7 mouse cellular contexts compared by ENCODE assay signal in the genomic region with DNA sequence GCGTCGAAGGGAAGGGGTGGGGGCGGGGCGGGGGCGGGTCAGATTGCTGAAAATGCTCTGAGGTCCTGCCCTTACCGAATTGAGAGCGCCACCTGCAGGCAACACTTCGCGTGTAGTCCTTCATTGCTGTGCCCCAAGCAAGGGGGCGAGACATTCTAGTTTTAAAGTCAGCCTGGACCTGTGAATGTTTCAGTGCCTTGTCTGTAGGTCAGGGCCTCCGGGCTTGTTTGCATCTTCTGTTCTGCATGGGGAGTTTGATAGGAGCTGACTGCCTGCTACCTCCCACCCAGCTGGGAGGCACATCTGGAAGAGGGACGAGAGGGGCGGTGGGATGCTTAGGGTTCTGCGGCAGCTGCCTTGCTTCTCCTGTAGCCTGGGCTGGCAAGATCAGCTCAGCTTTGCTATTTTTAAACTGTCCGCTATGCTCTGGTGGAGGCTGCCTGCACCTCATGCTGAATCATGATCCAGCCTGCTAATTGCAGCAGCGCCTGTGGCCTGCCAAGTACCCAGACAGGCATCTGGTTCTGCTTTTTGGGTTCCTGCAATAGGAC. TPM values are rescaled to one million over a fixed set of nuclear protein-coding genes. Genes with fewer than 3 reads are reported as not detected.
A peak's percentile ranks its signal among the peaks of the same experiment; 100 is the strongest.
DNase-seq lines count a peak whose midpoint lies in the region; ATAC-seq lines count a peak whose summit lies in the region.

No protein-coding gene starts in this region.

- intact Hi-C loops in left cerebral cortex, postnatal 10 days (cut with DNase I) = loop anchor here (10.0 kb wide), 1 partner anchor 228 kb away; the partner anchor contains the start of gene Capn8

- peak; percentile 56; the same call in 1 of the 2 replicates for ATAC-seq in intestine, embryonic 15.5 days

- H3K4me3 ChIP-seq in intestine, embryonic 15.5 days (replicated peaks) = no peak overlapping the region

- DNase-seq in adrenal gland, postnatal 10 days = peak; percentile 73
- peak; percentile 58 for DNase-seq in embryo, embryonic 11.5 days (ENCODE audit: low read depth, low spot score)
- peak; percentile 52 to 73 for DNase-seq in gastrocnemius, postnatal 4 days (ENCODE audit: low spot score in 2 of 2)
- peak; percentile 48 to 83 for DNase-seq in left cerebral cortex, postnatal 10 days (ENCODE audit: extremely low spot score in 1 of 2, low spot score in 2 of 2)
- DNase-seq in mesoderm, embryonic 11.5 days (ENCODE audit: low read depth, low spot score) = peak; percentile 78
- peak; percentile 74 for DNase-seq in right cerebral cortex, postnatal 4 days

- no peaks in the 10 kb centered on the region for H3K36me3 ChIP-seq in intestine, embryonic 15.5 days

- no peak overlapping the region for H3K9ac ChIP-seq in intestine, embryonic 15.5 days

- peak overlapping the region; percentile 30 for H3K4me2 ChIP-seq in intestine, embryonic 15.5 days (replicated peaks)

- H3K27me3 ChIP-seq in intestine, embryonic 15.5 days (replicated peaks) = no peaks in the 10 kb centered on the region

- H3K4me1 ChIP-seq in intestine, embryonic 15.5 days (replicated peaks) = peaks cover 11% of the 10 kb centered on the region; the same call in 1 of the 2 replicates

- H3K27ac ChIP-seq in intestine, embryonic 15.5 days = 0 out of 2 replicates have a peak overlapping the region, but pooled peaks have one; percentile 45

- no peaks in the 10 kb centered on the region for H3K9me3 ChIP-seq in intestine, embryonic 15.5 days

- WGBS in intestine, embryonic 15.5 days = 17% methylated on average over 16 of the region's 16 CpGs

RNA-seq across cellular contexts. Expression of gene Susd4, which starts 28.9 kb away (rescaled TPM):
- total RNA-seq in adrenal gland, postnatal 10 days (2021) = 1 to 10 TPM; 3.9 to 4.5 TPM
- 1 to 10 TPM; 2.0 to 2.6 TPM for total RNA-seq in gastrocnemius, postnatal 4 days (2021)
- polyA plus RNA-seq in intestine, embryonic 15.5 days (2015; fragmentation: Nextera tagmentation; extraction: Ambion mirVana) = 15.1 and 15.5 TPM in 2 replicates
- total RNA-seq in left cerebral cortex, postnatal 10 days (2021) = 10 to 100 TPM; 75.2 to 78.9 TPM

RNA-seq across cellular contexts. Expression of gene Ccdc185, which starts 43.6 kb away (rescaled TPM):
- not detected for total RNA-seq in adrenal gland, postnatal 10 days (2021)
- total RNA-seq in gastrocnemius, postnatal 4 days (2021) = not detected
- polyA plus RNA-seq in intestine, embryonic 15.5 days (2015; fragmentation: Nextera tagmentation; extraction: Ambion mirVana) = not detected in 2 replicates
- not detected for total RNA-seq in left cerebral cortex, postnatal 10 days (2021)

Comparison
In these comparisons a context has a peak if more than half of its experiments do, and no peak if none do; other contexts are left out.
1. RNA of gene Susd4, which starts 28.9 kb away (total RNA-seq): 75.2 to 78.9 TPM in left cerebral cortex, postnatal 10 days; 3.9 to 4.5 TPM in adrenal gland, postnatal 10 days and 2.0 to 2.6 TPM in gastrocnemius, postnatal 4 days; every median in the first group is over 10 times any median in the second.
2. Peak in every context shown above with its lines, with median percentiles within 50 percentile points of each other: DNase-seq.